Mouse (Mus musculus): ENCODE measurements around the gene Pak7. TPM values are rescaled to one million over a fixed set of nuclear protein-coding genes. Genes with fewer than 3 reads are reported as not detected.

Gene Pak7
- total RNA-seq, 1 experiment from 2014 or later, result not detected

- 0 out of 2 replicates have a peak, but pooled peaks have one; percentile 22 for ATAC-seq (replicated peaks; ENCODE audit: low read depth, poor library complexity, severe bottlenecking)
Measured at GRCm38 (mm10) chr2:136057861-136058331, 329.9 kb downstream of the Pak7 start.

GRCm38 (mm10) chr2:136051688-136052289 is 336.0 kb downstream of the Pak7 start, which contains the start of gene Lamp5:
Gene Lamp5 (plus strand): TSS chr2:136052239.
- no peak for ATAC-seq (replicated peaks; ENCODE audit: low read depth, poor library complexity, severe bottlenecking)

GRCm38 (mm10) chr2:136050793-136051615 is 336.8 kb downstream of the Pak7 start:
- no peak for ATAC-seq (replicated peaks; ENCODE audit: low read depth, poor library complexity, severe bottlenecking)

GRCm38 (mm10) chr2:136048464-136048863 is 339.3 kb downstream of the Pak7 start:
- ATAC-seq (replicated peaks; ENCODE audit: low read depth, poor library complexity, severe bottlenecking), result no peak

Other genes starting within 250 kb of the Pak7 start
- not detected in 2 replicates for gene Ankef1, start 113.9 kb upstream of the Pak7 start, total RNA-seq (2017)